Mouse (Mus musculus) gastrocnemius, postnatal 25 days (tissue): ENCODE results near the gene Paics. TPM values are rescaled to one million over a fixed set of nuclear protein-coding genes. Genes with fewer than 3 reads are reported as not detected.
"Not testable (repeated sequence)": the region's sequence is repeated elsewhere in the genome, so short reads cannot be mapped to it uniquely, and the experiment has no call there.

Source experiments
- DNase-seq: peaks from one replicate; pipeline ENCODE4 v3.0.0; 2022
- total RNA-seq, 2 experiments: library from RNA; stranded (reverse); gene quantifications; 1 replicate in 1 of 2; 2 replicates in 1 of 2; pipeline ENCODE4 v1.2.3; 2021

The Paics gene
- total RNA-seq, 2 experiments from 2014 or later, result 110 to 117 TPM

- DNase-seq, result no peak
Observed at GRCm38 (mm10) chr5:76950343-76951105, 583 bp upstream of the Paics start.

- DNase-seq, result no peak
Observed at GRCm38 (mm10) chr5:76952112-76953040, 1.3 kb downstream of the Paics start.

GRCm38 (mm10) chr5:76953794-76954193, 2.7 kb downstream of the Paics start:
- no peak for DNase-seq

GRCm38 (mm10) chr5:76954271-76954900, 3.3 kb downstream of the Paics start:
- DNase-seq, result no peak

GRCm38 (mm10) chr5:76955474-76955873, 4.4 kb downstream of the Paics start:
- DNase-seq, result no peak

- no peak for DNase-seq
Observed at GRCm38 (mm10) chr5:76957954-76958353, 6.8 kb downstream of the Paics start.

GRCm38 (mm10) chr5:76959587-76959986, 8.5 kb downstream of the Paics start:
- DNase-seq, result no peak

GRCm38 (mm10) chr5:76962545-76962944, 11.4 kb downstream of the Paics start:
- DNase-seq, result no peak

- no peak for DNase-seq
Observed at GRCm38 (mm10) chr5:76964651-76965050, 13.5 kb downstream of the Paics start.

- no peak for DNase-seq
Observed at GRCm38 (mm10) chr5:76969250-76969649, 18.1 kb downstream of the Paics start.

GRCm38 (mm10) chr5:76971115-76971514, 20.0 kb downstream of the Paics start:
- DNase-seq, result not testable (repeated sequence)

GRCm38 (mm10) chr5:76973488-76973887, 22.4 kb downstream of the Paics start:
- no peak for DNase-seq

- no peak for DNase-seq
Observed at GRCm38 (mm10) chr5:76974207-76974553, 23.1 kb downstream of the Paics start.

GRCm38 (mm10) chr5:76974554-76975285, 23.6 kb downstream of the Paics start, which contains the start of gene Srp72:
Gene Srp72, plus strand, starts transcription at chr5:76974683.
- peak; percentile 82 for DNase-seq

- DNase-seq, result no peak
Observed at GRCm38 (mm10) chr5:76975736-76976135, 24.6 kb downstream of the Paics start.

GRCm38 (mm10) chr5:76984015-76984414, 32.9 kb downstream of the Paics start:
- DNase-seq, result no peak

- no peak for DNase-seq
Observed at GRCm38 (mm10) chr5:76990789-76991188, 39.7 kb downstream of the Paics start.

GRCm38 (mm10) chr5:76993174-76993814, 42.2 kb downstream of the Paics start:
- DNase-seq, result no peak

- no peak for DNase-seq
Observed at GRCm38 (mm10) chr5:76998416-76998815, 47.3 kb downstream of the Paics start.

- no peak for DNase-seq
Observed at GRCm38 (mm10) chr5:77001192-77001591, 50.1 kb downstream of the Paics start.

- no peak for DNase-seq
Observed at GRCm38 (mm10) chr5:77004051-77004821, 53.1 kb downstream of the Paics start, which contains the start of gene Arl9. Gene Arl9, plus strand, starts transcription at chr5:77004055.
